Mouse (Mus musculus) heart, adult 2 months (tissue): Measurements from ENCODE around the gene Psapl1.

Source experiments
- CTCF ChIP-seq: fragments of 200-600 bp; IDR thresholded peaks from 2 replicates; pipeline ENCODE4 v1.8.1; 2022; ENCODE audit warnings: antibody characterized with exemption, mild to moderate bottlenecking, moderate library complexity
- POLR2A ChIP-seq: fragments of 200-500 bp; IDR thresholded peaks from 2 replicates; pipeline ENCODE4 v1.6.1; 2011; ENCODE audit warnings: mild to moderate bottlenecking, low read depth, low read length, control low read depth; ENCODE audit not compliant: insufficient read depth

DNA sequence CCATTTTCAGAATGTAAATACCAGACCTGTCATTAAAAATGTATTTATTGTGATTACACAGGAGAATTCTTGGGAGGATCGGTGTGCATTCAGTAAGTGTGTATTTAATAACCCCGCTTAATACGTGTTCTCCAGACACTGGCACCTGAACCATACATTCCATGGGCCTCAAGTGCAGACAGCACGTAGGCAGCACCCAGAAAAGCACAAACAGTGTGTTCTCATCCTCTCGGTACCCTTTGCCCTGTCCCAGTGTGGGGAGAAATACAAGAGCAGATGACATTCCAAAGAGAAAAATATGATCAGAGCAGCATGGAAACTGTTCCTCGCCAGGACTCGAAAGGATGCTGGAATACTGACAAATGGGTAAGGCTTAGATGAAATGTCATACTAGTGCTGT lies 22.0 kb downstream of the Psapl1 start:
- TF ChIP-seq CTCF (no peak), POLR2A (no peak)
